Mouse (Mus musculus) spleen, adult 2 months (tissue): Measurements from ENCODE around the gene Trip10. TPM values are rescaled to one million over a fixed set of nuclear protein-coding genes. Genes with fewer than 3 reads are reported as not detected.

ENCODE experiments used
- DNase-seq, 2 experiments: peaks; one replicate each; pipeline versions ENCODE4 v3.0.0 to v3.0.0-alpha.2; 2012 to 2021; ENCODE audit warnings: low spot score in 2 of 2, low read depth in 1 of 2
- H3K27ac ChIP-seq: fragments of 200-500 bp; 2 replicates; pipeline ENCODE4 v1.5.1; 2012; ENCODE audit warnings: low read length, inconsistent platforms; ENCODE audit not compliant: insufficient read depth
- H3K27me3 ChIP-seq: fragments of 200-500 bp; 2 replicates; pipeline ENCODE4 v1.6.1; 2012; ENCODE audit warnings: mild to moderate bottlenecking, moderate library complexity, low read length, inconsistent platforms; ENCODE audit not compliant: control insufficient read depth, insufficient read depth
- H3K36me3 ChIP-seq: fragments of 200-500 bp; 2 replicates; pipeline ENCODE4 v1.6.1; 2012; ENCODE audit warnings: mild to moderate bottlenecking, low read length, inconsistent platforms; ENCODE audit not compliant: control insufficient read depth, insufficient read depth
- H3K4me1 ChIP-seq: fragments of 200-500 bp; 2 replicates; pipeline ENCODE4 v1.6.1; 2011; ENCODE audit warnings: inconsistent platforms; ENCODE audit not compliant: control insufficient read depth, insufficient read depth, insufficient read length
- H3K4me3 ChIP-seq: fragments of 200-500 bp; 2 replicates; pipeline ENCODE4 v1.5.1; 2011; ENCODE audit warnings: mild to moderate bottlenecking, inconsistent platforms; ENCODE audit not compliant: insufficient read depth, insufficient read length; ENCODE audit errors: extremely low read depth
- CTCF ChIP-seq: fragments of 200-500 bp; IDR thresholded peaks from 2 replicates; pipeline ENCODE4 v1.5.1; 2011; ENCODE audit warnings: mild to moderate bottlenecking, inconsistent platforms; ENCODE audit not compliant: insufficient read depth, insufficient read length, insufficient replicate concordance; ENCODE audit errors: extremely low read depth
- POLR2A ChIP-seq: fragments of 200-500 bp; IDR thresholded peaks from 2 replicates; pipeline ENCODE4 v1.6.1; 2011; ENCODE audit warnings: low read depth, low read length, inconsistent platforms
- WGBS: fragments of 180-500 bp; shearing (Covaris S2); methylation state at CpG from one replicate; pipeline ENCODE4 v1.1.7; 2018; 5-methylcytosine and 5-hydroxymethylcytosine counted together
- polyA plus RNA-seq: library from polyadenylated mRNA; depleted of rRNA; stranded (reverse); fragments of >200 nt; gene quantifications from 2 replicates; pipeline ENCODE4 v1.2.3, GENCODE M21; 2012; rRNA removed

Gene Trip10
- polyA plus RNA-seq, 1 experiment = 10.5 TPM

DNA sequence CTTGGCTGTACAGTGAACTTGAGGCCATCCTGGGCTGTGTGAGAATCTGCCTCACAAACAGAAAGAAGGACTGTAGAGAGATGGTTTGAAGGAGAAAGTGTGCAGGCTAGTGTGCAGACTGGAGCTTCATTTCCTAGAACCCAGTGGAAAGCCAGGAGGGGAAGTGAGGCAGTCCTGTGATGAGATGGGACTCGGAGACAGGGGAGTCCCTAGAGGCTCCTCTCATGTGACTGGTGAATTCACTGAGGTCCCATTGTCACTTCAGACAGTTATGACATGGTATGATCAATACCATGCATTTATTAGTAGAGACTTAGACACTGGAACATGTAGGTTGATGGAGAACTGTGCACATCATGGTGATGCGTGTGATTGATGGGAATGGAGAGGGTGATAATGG, 43.0 kb downstream of the Trip10 start:
- H3K4me1 ChIP-seq = peaks cover 20% of the 10 kb centered on the region; the same call in 1 of the 2 replicates
- no peak for DNase-seq
- H3K4me3 ChIP-seq = no peak overlapping the region
- H3K27me3 ChIP-seq = no peaks in the 10 kb centered on the region
- H3K36me3 ChIP-seq = peaks cover 16% of the 10 kb centered on the region
- WGBS = 69% methylated on average over 2 of the region's 2 CpGs
- no peak overlapping the region for H3K27ac ChIP-seq
- TF ChIP-seq CTCF (no peak), POLR2A (no peak)

- Histone ChIP-seq H3K4me1 (peaks cover 19% of the 10 kb centered on the region; the same call in 1 of the 2 replicates), H3K27ac (no peak overlapping the region), H3K27me3 (no peaks in the 10 kb centered on the region), H3K36me3 (peaks cover 19% of the 10 kb centered on the region), H3K4me3 (no peak overlapping the region)
- 91% methylated on average over 9 of the region's 9 CpGs for WGBS
- TF ChIP-seq POLR2A = no peak
- TF ChIP-seq CTCF = no peak
- DNase-seq = no peak
These were observed 43.7 kb downstream of the Trip10 start for GRCm38 (mm10) chr17:57292968-57293367.

DNA sequence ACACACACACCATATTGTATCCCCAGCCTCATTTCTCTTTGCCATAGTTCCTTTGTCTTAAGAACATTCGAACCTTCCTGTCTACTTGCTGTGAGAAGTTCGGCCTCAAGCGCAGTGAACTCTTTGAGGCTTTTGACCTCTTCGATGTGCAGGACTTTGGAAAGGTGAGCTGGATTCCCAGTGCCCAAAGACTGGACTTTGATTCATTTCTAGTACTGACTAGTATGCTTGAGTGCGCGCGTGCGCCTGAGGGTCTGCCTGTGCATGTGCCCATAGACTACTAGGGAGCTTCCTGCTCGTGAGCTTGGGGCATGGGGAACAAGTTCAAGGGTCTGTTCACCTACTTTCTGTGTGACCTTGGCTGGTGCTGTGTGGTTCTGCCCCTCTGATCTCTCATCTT, 46.7 kb downstream of the Trip10 start:
- DNase-seq = no peak
- H3K4me1 ChIP-seq = peaks cover 6% of the 10 kb centered on the region; the same call in 1 of the 2 replicates
- TF ChIP-seq CTCF (no peak), POLR2A (no peak)
- no peaks in the 10 kb centered on the region for H3K27me3 ChIP-seq
- 95% methylated on average over 9 of the region's 9 CpGs for WGBS
- H3K27ac ChIP-seq = no peak overlapping the region
- H3K36me3 ChIP-seq = peaks cover 35% of the 10 kb centered on the region
- H3K4me3 ChIP-seq = no peak overlapping the region

DNA sequence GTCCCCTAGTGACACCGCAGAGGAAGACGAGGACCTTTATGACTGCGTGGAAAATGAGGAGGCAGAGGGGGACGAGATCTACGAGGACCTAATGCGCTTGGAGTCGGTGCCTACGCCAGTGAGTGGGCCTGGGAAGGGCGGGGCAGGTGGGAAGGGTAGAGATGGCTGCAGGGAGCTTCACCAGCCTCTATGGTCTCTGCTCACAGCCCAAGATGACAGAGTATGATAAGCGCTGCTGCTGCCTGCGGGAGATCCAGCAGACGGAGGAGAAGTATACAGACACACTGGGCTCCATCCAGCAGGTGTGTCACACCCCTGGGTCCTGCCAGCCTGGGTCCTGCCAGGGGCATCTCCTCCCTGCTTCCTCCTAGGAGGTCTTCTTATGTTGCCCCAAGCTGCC, 47.8 kb downstream of the Trip10 start:
- no peak for DNase-seq
- 93% methylated on average over 12 of the region's 12 CpGs for WGBS
- H3K27me3 ChIP-seq = no peaks in the 10 kb centered on the region
- no peak overlapping the region for H3K4me3 ChIP-seq
- peaks cover 3% of the 10 kb centered on the region; the same call in 1 of the 2 replicates for H3K4me1 ChIP-seq
- H3K27ac ChIP-seq = no peak overlapping the region
- peaks cover 44% of the 10 kb centered on the region for H3K36me3 ChIP-seq
- TF ChIP-seq CTCF = no peak
- no peak for TF ChIP-seq POLR2A

GRCm38 (mm10) chr17:57305593-57305992, 56.3 kb downstream of the Trip10 start:
- no peak overlapping the region for H3K4me3 ChIP-seq
- no peaks in the 10 kb centered on the region for H3K27me3 ChIP-seq
- DNase-seq = no peak
- 72% methylated on average over 4 of the region's 4 CpGs for WGBS
- H3K27ac ChIP-seq = no peak overlapping the region
- peaks cover 52% of the 10 kb centered on the region for H3K36me3 ChIP-seq
- no peak for TF ChIP-seq CTCF
- TF ChIP-seq POLR2A = no peak
- H3K4me1 ChIP-seq = no peaks in the 10 kb centered on the region

DNA sequence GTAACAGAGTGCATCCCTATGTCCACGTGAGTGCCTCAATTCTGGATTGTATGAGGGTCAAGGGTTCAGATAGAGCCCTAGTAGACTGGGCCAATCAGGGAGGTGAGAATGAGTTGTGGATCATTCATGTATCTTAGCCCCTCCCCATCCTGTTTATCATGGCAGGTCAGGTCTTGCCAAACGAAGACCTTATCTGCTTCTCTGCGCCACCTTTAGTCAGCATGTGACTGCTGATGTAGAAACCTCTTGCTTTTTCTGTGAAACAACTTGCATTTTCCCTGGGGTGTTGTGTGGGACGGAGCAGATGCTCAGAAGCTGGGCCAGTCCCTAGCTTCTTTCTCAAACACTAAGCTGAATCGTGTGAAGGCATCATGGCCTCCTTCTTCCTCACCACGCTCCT, 57.8 kb downstream of the Trip10 start:
- Histone ChIP-seq H3K36me3 (peaks cover 46% of the 10 kb centered on the region), H3K27ac (no peak overlapping the region), H3K4me1 (no peaks in the 10 kb centered on the region), H3K4me3 (no peak overlapping the region), H3K27me3 (no peaks in the 10 kb centered on the region)
- WGBS = 80% methylated on average over 6 of the region's 6 CpGs
- TF ChIP-seq POLR2A = no peak
- no peak for TF ChIP-seq CTCF
- DNase-seq = no peak

- no peak for TF ChIP-seq POLR2A
- no peak for TF ChIP-seq CTCF
- no peaks in the 10 kb centered on the region for H3K27me3 ChIP-seq
- DNase-seq = no peak
- H3K4me1 ChIP-seq = no peaks in the 10 kb centered on the region
- H3K4me3 ChIP-seq = no peak overlapping the region
- H3K36me3 ChIP-seq = peaks cover 45% of the 10 kb centered on the region
- H3K27ac ChIP-seq = no peak overlapping the region
- 75% methylated on average over 13 of the region's 13 CpGs for WGBS
These were observed 62.5 kb downstream of the Trip10 start for GRCm38 (mm10) chr17:57311801-57312200.

Other genes starting within 250 kb of the Trip10 start
- gene Pspn, start 249.4 kb upstream of the Trip10 start, polyA plus RNA-seq = not detected in 2 replicates
- 18.5 and 26.8 TPM in 2 replicates for gene Gtf2f1, start 238.2 kb upstream of the Trip10 start, polyA plus RNA-seq
- gene Gm17949, start 238.0 kb upstream of the Trip10 start, polyA plus RNA-seq = 0.07 and 0.12 TPM in 2 replicates
- gene Khsrp, start 217.9 kb upstream of the Trip10 start, polyA plus RNA-seq = 82.8 and 119 TPM in 2 replicates
- gene Slc25a41, start 207.8 kb upstream of the Trip10 start, polyA plus RNA-seq = not detected in 2 replicates
- 6.3 and 6.8 TPM in 2 replicates for gene Crb3, start 190.3 kb upstream of the Trip10 start, polyA plus RNA-seq
- gene Slc25a23, start 189.6 kb upstream of the Trip10 start, polyA plus RNA-seq = 10.7 and 13.1 TPM in 2 replicates
- gene Dennd1c, start 170.9 kb upstream of the Trip10 start, polyA plus RNA-seq = 94.1 and 116 TPM in 2 replicates
- 1.6 and 1.7 TPM in 2 replicates for gene Tubb4a, start 161.7 kb upstream of the Trip10 start, polyA plus RNA-seq
- 2.7 and 3.4 TPM in 2 replicates for gene Tnfsf9, start 144.1 kb upstream of the Trip10 start, polyA plus RNA-seq
- gene Cd70, start 99.7 kb upstream of the Trip10 start, polyA plus RNA-seq = 0.36 and 0.55 TPM in 2 replicates
- gene Tnfsf14, start 55.3 kb upstream of the Trip10 start, polyA plus RNA-seq = 6.1 and 7.9 TPM in 2 replicates
- 160 and 170 TPM in 2 replicates for gene C3, start 21.3 kb upstream of the Trip10 start, polyA plus RNA-seq
- gene Gpr108, start 1.0 kb upstream of the Trip10 start, polyA plus RNA-seq = 38.5 and 39.0 TPM in 2 replicates
- gene Vav1, start 29.6 kb downstream of the Trip10 start, polyA plus RNA-seq = 51.6 and 53.3 TPM in 2 replicates
- gene Adgre1, start 109.2 kb downstream of the Trip10 start, polyA plus RNA-seq = 26.8 and 38.4 TPM in 2 replicates